Mouse (Mus musculus): ENCODE measurements at regions not wholly inside any gene's neighbourhood (a gene's known extent, or its start where the extent isn't known, plus 50 kb on each side); places are given as distances from the start of the nearest gene placed in this dataset.

- Histone ChIP-seq H3K4me1 (replicated peaks) (no peaks in the 10 kb centered on the region), H3K9ac (replicated peaks) (no peak overlapping the region), H3K36me3 (no peaks in the 10 kb centered on the region), H3K27me3 (no peaks in the 10 kb centered on the region), H3K9me3 (no peaks in the 10 kb centered on the region), H3K4me3 (replicated peaks) (no peak overlapping the region), H3K4me2 (no peak overlapping the region), H3K27ac (no peak overlapping the region)
- WGBS, result 78% methylated on average over 5 of the region's 5 CpGs
- ATAC-seq (ENCODE audit: insufficient number of reproducible peaks, insufficient read depth, low FRiP score, low TSS enrichment, low read depth), result no peak
Observed at GRCm38 (mm10) chr9:6608428-6609283, 339.0 kb upstream of the Ddi1 start.
